In genomic region chr8:53338006-53338405, GRCm38 (mm10) we compare ENCODE assay signal across 32 mouse cellular contexts.
"Had no signal": no experiment of that assay in that cellular context is flagged by ENCODE, and none has a peak within 500 bp of the region (broad histone marks: within the 10 kb centered on the region; RNA-seq: fewer than 3 reads in every experiment).

No protein-coding gene starts in this region.

- H3K27me3 ChIP-seq: limb, embryonic 12.5 days; limb, embryonic 13.5 days; limb, embryonic 15.5 days; liver, embryonic 12.5 days; liver, embryonic 13.5 days; liver, embryonic 15.5 days; lung, embryonic 15.5 days; megakaryocyte, embryonic 14.5 days; midbrain, embryonic 12.5 days; midbrain, embryonic 13.5 days; midbrain, embryonic 15.5 days; neural tube, embryonic 12.5 days had no signal

- H3K36me3 ChIP-seq: limb, embryonic 10.5 days; limb, embryonic 12.5 days; limb, embryonic 13.5 days; limb, embryonic 15.5 days; liver, embryonic 12.5 days; liver, embryonic 13.5 days; liver, embryonic 15.5 days; lung, embryonic 15.5 days; midbrain, embryonic 10.5 days; midbrain, embryonic 12.5 days; midbrain, embryonic 13.5 days; midbrain, embryonic 15.5 days; neural tube, embryonic 12.5 days had no signal

- H3K4me1 ChIP-seq: limb, embryonic 10.5 days; limb, embryonic 12.5 days; limb, embryonic 13.5 days; limb, embryonic 15.5 days; liver, embryonic 12.5 days; liver, embryonic 13.5 days; liver, embryonic 15.5 days; lung, embryonic 15.5 days; megakaryocyte, embryonic 14.5 days; midbrain, embryonic 10.5 days; midbrain, embryonic 12.5 days; midbrain, embryonic 13.5 days; midbrain, embryonic 15.5 days; neural tube, embryonic 12.5 days had no signal

- H3K4me2 ChIP-seq: limb, embryonic 12.5 days; limb, embryonic 13.5 days; limb, embryonic 15.5 days; liver, embryonic 11.5 days; liver, embryonic 12.5 days; liver, embryonic 13.5 days; liver, embryonic 15.5 days; lung, embryonic 14.5 days; lung, embryonic 15.5 days; midbrain, embryonic 11.5 days; midbrain, embryonic 12.5 days; midbrain, embryonic 13.5 days; midbrain, embryonic 15.5 days; neural tube, embryonic 12.5 days had no signal

- H3K9ac ChIP-seq: limb, embryonic 12.5 days; limb, embryonic 13.5 days; limb, embryonic 15.5 days; liver, embryonic 12.5 days; liver, embryonic 13.5 days; liver, embryonic 14.5 days; liver, embryonic 15.5 days; liver, postnatal 0 days; lung, embryonic 14.5 days; lung, embryonic 15.5 days; midbrain, embryonic 12.5 days; midbrain, embryonic 13.5 days; midbrain, embryonic 15.5 days; neural tube, embryonic 12.5 days had no signal

- H3K9me3 ChIP-seq: limb, embryonic 10.5 days; limb, embryonic 12.5 days; limb, embryonic 13.5 days; limb, embryonic 15.5 days; liver, embryonic 12.5 days; liver, embryonic 13.5 days; liver, embryonic 15.5 days; lung, embryonic 15.5 days; megakaryocyte, embryonic 14.5 days; midbrain, embryonic 10.5 days; midbrain, embryonic 12.5 days; midbrain, embryonic 13.5 days; midbrain, embryonic 15.5 days; neural tube, embryonic 12.5 days had no signal

- H3K4me3 ChIP-seq: limb, embryonic 10.5 days; limb, embryonic 12.5 days; limb, embryonic 13.5 days; limb, embryonic 15.5 days; liver, embryonic 12.5 days; liver, embryonic 13.5 days; liver, embryonic 15.5 days; lung, embryonic 15.5 days; megakaryocyte, embryonic 14.5 days; midbrain, embryonic 10.5 days; midbrain, embryonic 12.5 days; midbrain, embryonic 13.5 days; midbrain, embryonic 15.5 days; myocyte; neural tube, embryonic 12.5 days had no signal

- H3K27ac ChIP-seq: limb, embryonic 10.5 days; limb, embryonic 12.5 days; limb, embryonic 13.5 days; limb, embryonic 15.5 days; liver, embryonic 12.5 days; liver, embryonic 13.5 days; liver, embryonic 14.5 days; liver, embryonic 15.5 days; lung, embryonic 15.5 days; macrophage; midbrain, embryonic 10.5 days; midbrain, embryonic 12.5 days; midbrain, embryonic 13.5 days; midbrain, embryonic 15.5 days; neural tube, embryonic 12.5 days had no signal

- ATAC-seq: liver, embryonic 12.5 days; liver, postnatal 0 days; lung, postnatal 0 days; midbrain, embryonic 13.5 days; midbrain, embryonic 15.5 days; midbrain, embryonic 16.5 days had no signal

- DNase-seq: left cerebral cortex, postnatal 4 days; liver; liver, embryonic 13.5 days; liver, postnatal 0 days; lung, adult 18-20 months; lung, adult 2 months; lung, embryonic 14.5 days; lung, postnatal 10 days; lung, postnatal 14 days; lung, postnatal 36 days; lung, postnatal 4 days; midbrain, embryonic 14.5 days had no signal
